Mouse (Mus musculus) limb, embryonic 10.5 days (tissue): ENCODE data around the gene Mus81. TPM values are rescaled to one million over a fixed set of nuclear protein-coding genes. Genes with fewer than 3 reads are reported as not detected.
A peak's percentile ranks its signal among the peaks of the same experiment; 100 is the strongest.

Source experiments
- DNase-seq: peaks from one replicate; pipeline ENCODE4 v3.0.0-alpha.2; 2017; ENCODE audit warnings: low spot score
- H3K27ac ChIP-seq: fragments of 300-500 bp; sonication (generic); 2 replicates; pipeline ENCODE4 v1.5.1; 2016; ENCODE audit warnings: mild to moderate bottlenecking
- H3K27me3 ChIP-seq: fragments of 300-500 bp; sonication (generic); 2 replicates; pipeline ENCODE4 v1.6.1; 2016; ENCODE audit warnings: low read depth, mild to moderate bottlenecking; ENCODE audit not compliant: poor library complexity, severe bottlenecking
- H3K36me3 ChIP-seq: fragments of 300-500 bp; sonication (generic); 2 replicates; pipeline ENCODE4 v1.6.1; 2016; ENCODE audit warnings: mild to moderate bottlenecking, moderate library complexity
- H3K4me1 ChIP-seq: fragments of 300-500 bp; sonication (generic); 2 replicates; pipeline ENCODE4 v1.6.1; 2016
- H3K4me3 ChIP-seq: fragments of 300-500 bp; sonication (generic); 2 replicates; pipeline ENCODE4 v1.5.1; 2016; ENCODE audit warnings: mild to moderate bottlenecking, moderate library complexity
- H3K9me3 ChIP-seq: fragments of 300-500 bp; sonication (generic); replicated peaks from 2 replicates; pipeline ENCODE4 v1.6.1; 2016; ENCODE audit warnings: mild to moderate bottlenecking
- WGBS: fragments of 180-500 bp; shearing (Covaris S2); methylation state at CpG from one replicate; pipeline ENCODE4 v1.1.7; 2016; 5-methylcytosine and 5-hydroxymethylcytosine counted together
- polyA plus RNA-seq: library from polyadenylated mRNA; unstranded; fragments of >200 nt; fragmentation: Nextera tagmentation; extraction: Ambion mirVana; gene quantifications from 2 replicates; pipeline ENCODE4 v1.2.1, GENCODE M21; 2016

The Mus81 gene
- polyA plus RNA-seq, 1 experiment from 2014 or later = 40.4 TPM

DNA sequence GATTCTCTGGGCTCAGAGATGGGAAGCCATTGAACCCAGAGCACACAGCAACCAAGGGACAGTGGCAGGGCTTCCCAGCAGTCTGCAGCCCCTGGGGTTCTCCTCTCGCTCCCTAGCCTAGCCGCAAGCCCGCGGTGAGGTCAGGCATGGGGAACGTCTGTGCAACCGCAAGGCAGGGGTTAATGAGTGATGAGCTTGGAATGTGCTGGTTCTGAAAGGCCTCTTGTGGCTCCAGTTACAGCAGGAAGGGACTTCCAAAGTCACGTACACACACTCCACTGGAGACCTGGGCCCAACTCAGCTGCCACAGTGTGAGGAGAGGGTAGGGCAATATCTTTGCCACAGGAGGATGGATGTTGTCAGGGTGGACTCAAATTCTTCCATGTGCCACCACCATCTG is 43.2 kb downstream of the Mus81 start:
- Histone ChIP-seq H3K4me1 (peaks cover 19% of the 10 kb centered on the region), H3K27me3 (peaks cover 61% of the 10 kb centered on the region), H3K27ac (no peak overlapping the region), H3K36me3 (no peaks in the 10 kb centered on the region), H3K9me3 (no peaks in the 10 kb centered on the region), H3K4me3 (no peak overlapping the region)
- no peak for DNase-seq
- WGBS = 40% methylated on average over 7 of the region's 7 CpGs

GRCm38 (mm10) chr19:5444371-5444908 is 43.8 kb downstream of the Mus81 start:
- H3K27ac ChIP-seq = no peak overlapping the region
- peaks cover 56% of the 10 kb centered on the region for H3K27me3 ChIP-seq
- no peaks in the 10 kb centered on the region for H3K9me3 ChIP-seq
- peaks cover 19% of the 10 kb centered on the region for H3K4me1 ChIP-seq
- no peak overlapping the region for H3K4me3 ChIP-seq
- H3K36me3 ChIP-seq = no peaks in the 10 kb centered on the region
- no peak for DNase-seq
- 67% methylated on average over 9 of the region's 9 CpGs for WGBS

GRCm38 (mm10) chr19:5433951-5434350 is 54.3 kb downstream of the Mus81 start:
- peak overlapping the region; percentile 90 for H3K27ac ChIP-seq
- DNase-seq = no peak
- H3K9me3 ChIP-seq = no peaks in the 10 kb centered on the region
- peak overlapping the region; percentile 52 for H3K4me3 ChIP-seq
- H3K4me1 ChIP-seq = peaks cover 25% of the 10 kb centered on the region
- 0 out of 2 replicates have a peak, but pooled peaks cover 3% of the 10 kb centered on the region for H3K36me3 ChIP-seq
- WGBS = 76% methylated on average over 7 of the region's 7 CpGs
- H3K27me3 ChIP-seq = no peaks in the 10 kb centered on the region

DNA sequence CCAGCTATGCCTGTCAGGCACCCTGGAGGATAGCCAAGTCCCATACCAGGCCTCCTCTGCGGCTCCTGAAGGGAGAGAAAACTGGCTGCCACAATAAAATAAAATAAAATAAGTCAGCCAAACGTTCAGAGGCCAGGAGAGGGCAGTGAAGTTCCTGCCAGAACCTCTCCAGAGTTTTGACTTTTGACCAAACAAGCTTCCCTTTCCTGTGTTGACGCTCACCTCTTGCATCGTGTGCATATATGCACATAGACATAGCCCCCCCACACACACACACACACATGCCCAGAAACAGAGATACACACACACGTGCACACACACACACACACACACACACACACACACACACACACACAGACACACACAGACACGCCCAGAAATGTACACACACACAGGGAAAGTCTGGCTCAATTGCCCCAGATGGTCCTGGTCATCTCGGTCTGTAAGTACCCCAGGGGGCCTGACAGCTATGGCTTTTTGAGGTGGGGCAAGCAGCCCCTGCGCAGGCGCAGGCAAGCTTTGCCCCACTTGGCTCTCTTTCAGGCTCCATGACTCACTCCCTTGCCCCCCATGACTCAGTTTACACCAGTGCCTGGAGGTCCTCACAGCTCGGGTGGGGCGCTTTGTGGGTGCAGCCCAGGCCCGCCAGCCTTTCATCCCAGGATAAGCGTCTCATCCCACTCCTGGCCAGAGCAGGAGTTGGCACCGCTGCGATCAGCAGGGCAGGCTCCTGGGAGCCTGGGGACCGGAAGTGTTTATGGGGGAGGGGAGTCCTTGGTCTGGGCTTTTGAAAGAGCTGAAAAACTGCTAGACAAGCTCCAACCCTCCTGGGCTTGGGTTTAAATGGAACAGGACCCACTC is 55.0 kb downstream of the Mus81 start:
- Histone ChIP-seq H3K4me3 (peak overlapping the region; percentile 52), H3K27ac (peak overlapping the region; percentile 90), H3K36me3 (peaks cover 9% of the 10 kb centered on the region; the same call in 1 of the 2 replicates), H3K9me3 (no peaks in the 10 kb centered on the region), H3K27me3 (no peaks in the 10 kb centered on the region), H3K4me1 (peaks cover 25% of the 10 kb centered on the region)
- 16% methylated on average over 16 of the region's 16 CpGs for WGBS
- DNase-seq = peak; percentile 67

Other genes with a start within 250 kb of the Mus81 start
- gene Pacs1, start 215.3 kb downstream of the Mus81 start, polyA plus RNA-seq = 25.7 and 31.1 TPM in 2 replicates
- 419 and 440 TPM in 2 replicates for gene Sf3b2, start 192.9 kb downstream of the Mus81 start, polyA plus RNA-seq
- gene Gal3st3, start 190.1 kb downstream of the Mus81 start, polyA plus RNA-seq = 5.0 and 8.4 TPM in 2 replicates
- not detected in 2 replicates for gene Catsper1, start 152.7 kb downstream of the Mus81 start, polyA plus RNA-seq
- 0.26 and 1.1 TPM in 2 replicates for gene Cst6, start 138.8 kb downstream of the Mus81 start, polyA plus RNA-seq
- 99.4 and 109 TPM in 2 replicates for gene Eif1ad, start 121.7 kb downstream of the Mus81 start, polyA plus RNA-seq
- 607 and 678 TPM in 2 replicates for gene Banf1, start 121.2 kb downstream of the Mus81 start, polyA plus RNA-seq
- 103 and 111 TPM in 2 replicates for gene Sart1, start 99.7 kb downstream of the Mus81 start, polyA plus RNA-seq
- gene Tsga10ip, start 85.9 kb downstream of the Mus81 start, polyA plus RNA-seq = not detected in 2 replicates
- 224 and 246 TPM in 2 replicates for gene Drap1, start 63.4 kb downstream of the Mus81 start, polyA plus RNA-seq
- gene AI837181, start 63.3 kb downstream of the Mus81 start, polyA plus RNA-seq = 59.7 and 68.8 TPM in 2 replicates
- gene Fosl1, start 40.9 kb downstream of the Mus81 start, polyA plus RNA-seq = not detected in 2 replicates
- gene Ccdc85b, start 30.5 kb downstream of the Mus81 start, polyA plus RNA-seq = 8.9 and 9.7 TPM in 2 replicates
- 111 and 132 TPM in 2 replicates for gene Fibp, start 27.8 kb downstream of the Mus81 start, polyA plus RNA-seq
- gene Ctsw, start 19.9 kb downstream of the Mus81 start, polyA plus RNA-seq = 1.6 and 1.9 TPM in 2 replicates
- gene Efemp2, start 14.4 kb downstream of the Mus81 start, polyA plus RNA-seq = 85.6 and 99.7 TPM in 2 replicates
- 3,106 and 3,128 TPM in 2 replicates for gene Cfl1, start 2.1 kb upstream of the Mus81 start, polyA plus RNA-seq
- gene 1700020D05Rik, start 15.4 kb upstream of the Mus81 start, polyA plus RNA-seq = not detected in 2 replicates
- 4.1 and 7.0 TPM in 2 replicates for gene Snx32, start 22.1 kb upstream of the Mus81 start, polyA plus RNA-seq
- 0.74 and 0.86 TPM in 2 replicates for gene Ovol1, start 72.2 kb upstream of the Mus81 start, polyA plus RNA-seq
- gene Ap5b1, start 79.6 kb upstream of the Mus81 start, polyA plus RNA-seq = 1.2 and 1.4 TPM in 2 replicates
- 197 and 205 TPM in 2 replicates for gene Rnaseh2c, start 113.5 kb upstream of the Mus81 start, polyA plus RNA-seq
- 51.5 and 59.3 TPM in 2 replicates for gene Kat5, start 121.8 kb upstream of the Mus81 start, polyA plus RNA-seq
- 31.5 and 39.6 TPM in 2 replicates for gene Rela, start 149.1 kb upstream of the Mus81 start, polyA plus RNA-seq
- gene Sipa1, start 175.3 kb upstream of the Mus81 start, polyA plus RNA-seq = 35.9 and 38.6 TPM in 2 replicates
- gene Map3k11, start 200.3 kb upstream of the Mus81 start, polyA plus RNA-seq = 35.3 and 42.2 TPM in 2 replicates
- gene Pcnx3, start 200.5 kb upstream of the Mus81 start, polyA plus RNA-seq = 31.6 and 34.3 TPM in 2 replicates
- gene Kcnk7, start 216.0 kb upstream of the Mus81 start, polyA plus RNA-seq = not detected in 2 replicates
- gene Ehbp1l1, start 237.9 kb upstream of the Mus81 start, polyA plus RNA-seq = 8.4 and 9.2 TPM in 2 replicates
- gene Fam89b, start 241.3 kb upstream of the Mus81 start, polyA plus RNA-seq = 158 TPM in 2 replicates